Mouse (Mus musculus) liver, adult 2 months (tissue): ENCODE results near the gene Ppp1r13b. TPM values are rescaled to one million over a fixed set of nuclear protein-coding genes. Genes with fewer than 3 reads are reported as not detected.

Source experiments
- DNase-seq: peaks from one replicate; pipeline ENCODE4 v3.0.0-alpha.2; 2011; ENCODE audit warnings: low read depth, low spot score; ENCODE audit errors: extremely low read depth
- H3K27ac ChIP-seq: fragments of 200-500 bp; replicated peaks from 2 replicates; pipeline ENCODE4 v1.5.1; 2012; ENCODE audit warnings: low read depth, mild to moderate bottlenecking, control low read depth, inconsistent platforms, low read length; ENCODE audit not compliant: insufficient read depth
- H3K27me3 ChIP-seq: fragments of 200-500 bp; 2 replicates; pipeline ENCODE4 v1.6.1; 2012; ENCODE audit warnings: mild to moderate bottlenecking, moderate library complexity, low read length, inconsistent platforms; ENCODE audit not compliant: control insufficient read depth, insufficient read depth
- H3K36me3 ChIP-seq: fragments of 200-500 bp; 2 replicates; pipeline ENCODE4 v1.6.1; 2012; ENCODE audit warnings: low read length, inconsistent platforms; ENCODE audit not compliant: control insufficient read depth, insufficient read depth
- H3K4me1 ChIP-seq: fragments of 200-500 bp; 2 replicates; pipeline ENCODE4 v1.6.1; 2011; ENCODE audit warnings: low read length; ENCODE audit not compliant: control insufficient read depth, insufficient read depth
- H3K4me3 ChIP-seq: fragments of 200-500 bp; 2 replicates; pipeline ENCODE4 v1.5.1; 2011; ENCODE audit warnings: low read depth, mild to moderate bottlenecking, control low read depth, low read length, moderate library complexity; ENCODE audit not compliant: insufficient read depth
- H3K79me2 ChIP-seq: fragments of 200-500 bp; 2 replicates; pipeline ENCODE4 v1.6.1; 2012; ENCODE audit warnings: inconsistent platforms, mild to moderate bottlenecking, low read length, moderate library complexity; ENCODE audit not compliant: control insufficient read depth, insufficient read depth
- H3K9ac ChIP-seq: fragments of 200-500 bp; 2 replicates; pipeline ENCODE4 v1.6.1; 2012; ENCODE audit warnings: low read depth, mild to moderate bottlenecking, control low read depth, inconsistent platforms, low read length
- CTCF ChIP-seq: fragments of 200-500 bp; IDR thresholded peaks from 2 replicates; pipeline ENCODE4 v1.5.1; 2011; ENCODE audit warnings: low read depth, low read length, control low read depth
- POLR2A ChIP-seq: fragments of 200-500 bp; IDR thresholded peaks from 2 replicates; pipeline ENCODE4 v1.6.1; 2011; ENCODE audit warnings: low read length, control low read depth; ENCODE audit not compliant: insufficient read depth; ENCODE audit errors: extremely low read depth
- WGBS: fragments of 180-500 bp; shearing (Covaris S2); methylation state at CpG from one replicate; pipeline ENCODE4 v1.1.7; 2018; 5-methylcytosine and 5-hydroxymethylcytosine counted together
- polyA plus RNA-seq: library from polyadenylated mRNA; depleted of rRNA; stranded (reverse); fragments of >200 nt; gene quantifications from 2 replicates; pipeline ENCODE4 v1.2.3, GENCODE M21; 2012
- total RNA-seq: library from RNA; depleted of rRNA; stranded (reverse); fragments of >200 nt; gene quantifications from 2 replicates; pipeline ENCODE4 v1.2.3, GENCODE M21; 2014

The Ppp1r13b gene
- total and polyA plus RNA-seq, 2 experiments: 2.9 to 5.4 TPM

DNA sequence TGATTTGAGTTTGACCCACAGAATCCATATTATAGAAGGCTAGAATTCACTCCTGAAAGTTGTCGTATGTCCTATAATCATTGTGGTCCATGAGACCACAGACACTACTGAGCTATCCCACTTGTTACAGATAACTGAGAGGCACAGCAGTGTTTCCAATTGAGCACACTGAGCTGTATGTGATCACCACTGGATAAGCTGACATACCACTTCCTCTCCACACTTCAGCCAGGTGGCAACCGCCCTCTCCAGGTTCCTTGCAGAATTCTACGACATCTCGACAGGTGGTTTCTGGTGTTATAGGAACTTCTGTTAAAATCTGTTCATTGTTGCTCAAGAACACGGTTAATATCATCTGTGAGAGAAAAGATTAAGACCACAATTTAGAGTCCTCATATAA lies 35.8 kb downstream of the Ppp1r13b start:
- DNase-seq: no peak
- TF ChIP-seq CTCF (no peak), POLR2A (no peak)
- H3K79me2 ChIP-seq: peaks cover 9% of the 10 kb centered on the region; the same call in 1 of the 2 replicates
- H3K27me3 ChIP-seq: no peaks in the 10 kb centered on the region
- 94% methylated on average over 5 of the region's 5 CpGs for WGBS
- no peak overlapping the region for H3K9ac ChIP-seq
- H3K36me3 ChIP-seq: peaks cover 12% of the 10 kb centered on the region; the same call in 1 of the 2 replicates
- no peak overlapping the region for H3K4me3 ChIP-seq
- no peak overlapping the region for H3K27ac ChIP-seq
- H3K4me1 ChIP-seq: no peaks in the 10 kb centered on the region

- WGBS: 96% methylated on average over 7 of the region's 7 CpGs
- no peak for TF ChIP-seq POLR2A
- no peak for TF ChIP-seq CTCF
- peaks cover 16% of the 10 kb centered on the region for H3K36me3 ChIP-seq
- no peaks in the 10 kb centered on the region for H3K27me3 ChIP-seq
- H3K27ac ChIP-seq: no peak overlapping the region
- DNase-seq: no peak
- H3K4me3 ChIP-seq: no peak overlapping the region
- no peaks in the 10 kb centered on the region for H3K4me1 ChIP-seq
- H3K79me2 ChIP-seq: peaks cover 6% of the 10 kb centered on the region; the same call in 1 of the 2 replicates
- no peak overlapping the region for H3K9ac ChIP-seq
Observed at GRCm38 (mm10) chr12:111870811-111871210, 37.1 kb downstream of the Ppp1r13b start.

DNA sequence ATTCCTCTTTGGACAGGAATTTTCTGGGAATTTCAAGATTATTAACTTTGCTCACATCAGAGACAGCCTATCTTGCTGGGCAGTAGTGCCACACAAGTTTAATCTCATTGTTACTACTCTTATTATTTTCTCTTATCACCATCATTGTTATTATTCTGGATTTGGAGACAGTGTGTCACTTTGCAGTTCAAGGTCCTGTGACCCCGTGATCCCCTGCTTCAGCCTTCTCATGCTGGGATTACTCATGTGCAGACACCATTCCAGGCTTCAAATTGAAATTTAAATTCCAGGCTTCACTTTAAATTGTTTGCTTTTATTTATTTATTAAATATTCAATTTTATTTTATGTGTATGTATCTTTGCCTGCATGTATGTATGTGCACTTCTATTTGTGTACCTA lies 38.1 kb downstream of the Ppp1r13b start:
- 82% methylated on average over 1 of the region's 1 CpGs for WGBS
- DNase-seq: no peak
- Histone ChIP-seq H3K27ac (no peak overlapping the region), H3K27me3 (no peaks in the 10 kb centered on the region), H3K36me3 (peaks cover 20% of the 10 kb centered on the region), H3K9ac (no peak overlapping the region), H3K4me1 (no peaks in the 10 kb centered on the region), H3K4me3 (no peak overlapping the region), H3K79me2 (0 out of 2 replicates have a peak, but pooled peaks cover 3% of the 10 kb centered on the region)
- TF ChIP-seq CTCF (no peak), POLR2A (no peak)

GRCm38 (mm10) chr12:111864206-111864824 lies 43.6 kb downstream of the Ppp1r13b start:
- 97% methylated on average over 4 of the region's 4 CpGs for WGBS
- H3K9ac ChIP-seq: no peak overlapping the region
- H3K27ac ChIP-seq: no peak overlapping the region
- TF ChIP-seq CTCF (no peak), POLR2A (no peak)
- no peaks in the 10 kb centered on the region for H3K27me3 ChIP-seq
- no peaks in the 10 kb centered on the region for H3K4me1 ChIP-seq
- no peak overlapping the region for H3K4me3 ChIP-seq
- no peaks in the 10 kb centered on the region for H3K79me2 ChIP-seq
- H3K36me3 ChIP-seq: peaks cover 22% of the 10 kb centered on the region
- DNase-seq: no peak

DNA sequence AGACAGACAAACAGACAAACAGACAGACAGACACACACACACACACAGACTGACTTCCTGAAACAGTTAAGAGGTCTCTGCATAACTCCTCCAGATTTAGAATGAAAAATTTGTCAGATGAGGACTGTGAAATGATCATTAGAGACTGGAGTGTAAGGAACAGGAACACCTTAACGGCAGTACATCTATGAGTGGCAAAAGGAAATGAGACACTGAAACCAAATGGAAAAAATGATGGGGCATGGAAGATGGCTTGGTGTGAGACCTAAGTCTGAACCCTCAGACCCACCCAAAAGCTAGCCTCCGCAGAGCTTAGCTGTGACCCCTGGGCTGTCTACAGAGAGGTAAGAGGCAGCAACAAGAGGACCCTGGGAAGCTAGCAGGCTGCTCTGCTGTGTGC lies 52.5 kb downstream of the Ppp1r13b start:
- H3K4me3 ChIP-seq: no peak overlapping the region
- peaks cover 8% of the 10 kb centered on the region for H3K36me3 ChIP-seq
- H3K4me1 ChIP-seq: peaks cover 2% of the 10 kb centered on the region; the same call in 1 of the 2 replicates
- TF ChIP-seq CTCF (no peak), POLR2A (no peak)
- no peaks in the 10 kb centered on the region for H3K27me3 ChIP-seq
- DNase-seq: no peak
- 93% methylated on average over 2 of the region's 2 CpGs for WGBS
- H3K79me2 ChIP-seq: peaks cover 4% of the 10 kb centered on the region
- no peak overlapping the region for H3K27ac ChIP-seq
- H3K9ac ChIP-seq: no peak overlapping the region

GRCm38 (mm10) chr12:111853546-111853945 lies 54.4 kb downstream of the Ppp1r13b start:
- Histone ChIP-seq H3K27me3 (no peaks in the 10 kb centered on the region), H3K4me3 (no peak overlapping the region), H3K9ac (no peak overlapping the region), H3K27ac (no peak overlapping the region), H3K79me2 (peaks cover 4% of the 10 kb centered on the region), H3K4me1 (peaks cover 2% of the 10 kb centered on the region; the same call in 1 of the 2 replicates), H3K36me3 (peaks cover 7% of the 10 kb centered on the region)
- peak; percentile 27 for DNase-seq
- 75% methylated on average over 4 of the region's 4 CpGs for WGBS
- TF ChIP-seq POLR2A (no peak), CTCF (no peak)
